Mouse (Mus musculus) thymus, postnatal 25 days (tissue): ENCODE results near the gene Dock9.
A peak's percentile ranks its signal among the peaks of the same experiment; 100 is the strongest.

Experiments used
- DNase-seq: peaks from one replicate; pipeline ENCODE4 v3.0.0; 2022

Dock9 gene

DNA sequence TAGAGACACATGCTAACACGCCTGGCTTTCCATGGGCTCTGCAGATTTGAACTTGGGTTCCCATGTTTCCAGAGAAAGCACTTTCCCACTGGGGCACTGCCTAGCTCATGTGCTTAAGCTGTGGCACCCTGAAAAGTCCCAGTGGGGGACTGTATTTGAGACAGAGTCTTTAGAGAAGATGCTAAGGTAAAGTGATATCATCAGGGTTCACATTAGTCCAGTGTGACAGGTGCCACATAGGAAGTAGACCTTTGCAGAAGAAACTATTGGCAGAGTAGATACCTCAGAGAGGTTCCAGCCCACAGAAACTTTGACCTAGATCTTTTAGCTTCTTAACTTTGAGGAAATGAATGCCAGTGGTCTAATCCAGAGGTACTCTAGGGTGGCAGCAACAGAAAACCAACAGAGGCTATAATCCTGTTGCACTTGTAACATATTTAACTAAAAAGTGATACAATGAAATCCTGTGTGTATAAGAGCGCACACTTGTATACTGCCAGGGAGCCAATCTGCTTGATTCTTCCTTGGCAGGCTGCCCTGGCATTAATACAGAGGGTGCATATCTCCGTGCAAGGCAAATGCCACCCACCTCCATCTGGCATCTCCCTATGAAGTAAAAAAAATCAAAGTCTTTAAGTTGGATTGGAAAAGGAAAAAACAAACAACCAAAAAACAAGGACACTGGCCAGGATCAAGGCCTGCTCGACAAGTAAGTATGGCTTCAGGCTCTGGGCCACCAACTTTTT, 179.8 kb downstream of the Dock9 start:
- no peak for DNase-seq

DNA sequence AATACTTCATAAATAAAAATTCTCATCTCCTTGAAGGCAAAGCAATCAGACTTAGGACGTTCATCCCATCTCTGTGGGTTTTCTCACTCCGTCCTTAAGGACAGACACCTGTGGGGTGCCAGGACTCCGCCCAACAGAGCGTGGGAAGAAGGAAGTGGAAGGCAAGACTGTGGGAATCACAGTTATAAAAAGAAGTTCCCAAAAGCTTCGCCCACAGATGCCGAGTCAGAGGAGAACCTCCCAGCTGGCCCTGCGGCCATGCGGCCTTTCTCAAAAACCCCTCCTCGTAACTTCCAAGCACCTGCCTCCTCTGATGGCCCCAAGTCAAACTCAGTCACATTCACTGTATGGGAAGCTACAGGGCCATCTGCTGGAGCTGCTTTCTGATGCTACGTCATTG, 182.2 kb downstream of the Dock9 start:
- DNase-seq: no peak

GRCm38 (mm10) chr14:121614461-121615170, 183.0 kb downstream of the Dock9 start:
- no peak for DNase-seq

- no peak for DNase-seq
These were observed 184.1 kb downstream of the Dock9 start for GRCm38 (mm10) chr14:121613490-121613889.

GRCm38 (mm10) chr14:121612926-121613325, 184.7 kb downstream of the Dock9 start:
- DNase-seq: no peak

DNA sequence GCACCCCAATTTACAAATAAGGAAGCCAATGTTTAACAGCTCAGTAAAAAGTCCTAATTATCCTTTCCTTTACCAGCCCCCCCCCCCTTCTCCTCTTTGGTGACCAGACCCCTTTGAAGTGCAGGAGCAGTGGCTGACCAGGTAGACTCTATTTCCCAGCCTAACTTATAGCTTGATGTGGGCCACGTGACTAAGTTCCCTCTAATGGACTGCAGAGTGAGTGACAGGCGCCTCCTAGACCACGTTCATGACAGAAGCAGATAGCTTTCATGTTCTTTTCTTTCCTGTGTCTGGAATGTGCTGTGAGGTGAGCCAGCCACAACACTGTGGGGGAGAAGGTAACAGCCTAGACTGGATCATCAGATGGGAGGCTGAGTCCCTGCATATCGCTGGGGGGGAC, 186.1 kb downstream of the Dock9 start:
- no peak for DNase-seq

DNA sequence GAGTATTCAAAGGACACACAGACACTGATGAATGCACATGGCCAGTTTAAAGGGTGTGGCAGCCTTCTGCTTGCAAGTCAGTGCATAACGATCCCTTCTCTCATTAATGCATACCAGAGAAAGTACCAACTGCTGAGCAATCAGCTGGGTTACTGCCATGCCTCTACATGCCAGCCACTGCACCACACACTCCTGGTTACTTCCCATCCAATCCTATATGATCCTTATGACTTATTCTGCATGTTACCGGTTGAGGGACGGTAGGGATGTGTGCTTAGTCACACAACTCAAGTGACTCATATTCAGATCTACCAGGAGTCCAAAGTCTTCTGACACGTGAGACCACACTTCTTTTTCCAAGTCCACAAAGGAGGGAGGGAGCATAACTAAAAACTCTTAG, 186.5 kb downstream of the Dock9 start:
- no peak for DNase-seq

- DNase-seq: no peak
These were observed 189.1 kb downstream of the Dock9 start for GRCm38 (mm10) chr14:121608522-121608921.

- no peak for DNase-seq
These were observed 191.2 kb downstream of the Dock9 start for GRCm38 (mm10) chr14:121606433-121606832.

- no peak for DNase-seq
These were observed 192.4 kb downstream of the Dock9 start for GRCm38 (mm10) chr14:121605260-121605659.

GRCm38 (mm10) chr14:121604565-121604964, 193.1 kb downstream of the Dock9 start:
- DNase-seq: no peak

DNA sequence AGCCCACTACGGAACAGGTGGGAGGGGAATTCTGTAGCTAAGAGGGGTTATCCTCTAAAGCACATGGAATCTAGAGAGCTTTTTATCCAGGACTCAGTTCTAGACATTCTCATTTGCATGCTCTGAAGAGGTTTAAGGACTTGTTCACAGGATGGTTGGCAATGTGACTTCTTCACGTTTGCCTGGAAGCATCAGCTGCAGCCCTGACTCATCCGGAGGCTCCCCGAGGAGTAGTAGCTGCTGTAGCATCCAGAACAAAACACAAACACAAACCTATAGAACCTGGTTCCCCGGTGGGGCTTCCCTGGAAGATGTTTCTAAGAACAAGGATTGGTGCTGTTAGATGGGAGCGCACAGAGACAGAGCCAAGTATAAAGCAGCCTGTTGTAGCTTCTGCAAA, 195.0 kb downstream of the Dock9 start:
- no peak for DNase-seq

GRCm38 (mm10) chr14:121600538-121600937, 197.1 kb downstream of the Dock9 start:
- no peak for DNase-seq

GRCm38 (mm10) chr14:121597073-121597472, 200.6 kb downstream of the Dock9 start:
- no peak for DNase-seq

- DNase-seq: no peak
These were observed 201.0 kb downstream of the Dock9 start for GRCm38 (mm10) chr14:121596631-121597030.

GRCm38 (mm10) chr14:121594684-121595083, 203.0 kb downstream of the Dock9 start:
- no peak for DNase-seq

GRCm38 (mm10) chr14:121593313-121593929, 204.2 kb downstream of the Dock9 start:
- DNase-seq: no peak

GRCm38 (mm10) chr14:121592890-121593289, 204.7 kb downstream of the Dock9 start:
- no peak for DNase-seq

GRCm38 (mm10) chr14:121592356-121592755, 205.3 kb downstream of the Dock9 start:
- no peak for DNase-seq

GRCm38 (mm10) chr14:121589097-121589725, 208.4 kb downstream of the Dock9 start:
- peak; percentile 57 for DNase-seq

- no peak for DNase-seq
These were observed 209.2 kb downstream of the Dock9 start for GRCm38 (mm10) chr14:121588451-121588850.

GRCm38 (mm10) chr14:121585906-121586765, 211.5 kb downstream of the Dock9 start:
- DNase-seq: no peak

GRCm38 (mm10) chr14:121579055-121579454, 218.6 kb downstream of the Dock9 start:
- DNase-seq: peak; percentile 71
